Mouse (Mus musculus) brain, embryonic 14.5 days (tissue): ENCODE measurements around the gene Fam83f.

Experiments
- CTCF ChIP-seq: fragments of 200-500 bp; IDR thresholded peaks from 2 replicates; pipeline ENCODE4 v1.5.1; 2012; ENCODE audit warnings: inconsistent platforms, mild to moderate bottlenecking, moderate library complexity, borderline replicate concordance; ENCODE audit not compliant: insufficient read depth, insufficient read length; ENCODE audit errors: extremely low read depth
- POLR2A ChIP-seq: fragments of 200-500 bp; IDR thresholded peaks from 2 replicates; pipeline ENCODE4 v1.6.1; 2012; ENCODE audit warnings: mild to moderate bottlenecking, inconsistent platforms, borderline replicate concordance; ENCODE audit not compliant: poor library complexity, insufficient read depth, insufficient read length, severe bottlenecking; ENCODE audit errors: extremely low read depth

DNA sequence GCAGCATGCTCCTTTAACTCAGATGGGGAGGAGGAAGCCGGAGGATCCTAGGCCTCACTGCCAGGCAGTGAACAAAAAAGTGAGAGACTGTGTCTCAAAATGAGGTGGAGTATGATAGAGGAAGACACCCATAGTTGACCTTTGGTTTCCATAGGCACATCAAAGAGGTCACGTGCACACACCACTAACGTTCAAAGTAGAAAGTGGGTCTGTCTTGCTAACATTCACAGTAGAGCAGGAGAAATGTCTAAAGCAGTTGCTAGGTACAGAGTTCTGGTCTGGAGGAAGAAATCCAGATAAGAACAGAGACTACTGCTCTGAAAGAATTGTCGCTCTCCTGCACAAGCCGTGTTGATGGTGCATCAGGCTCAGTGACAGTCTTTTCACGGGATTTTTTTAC is 50.2 kb downstream of the Fam83f start:
- TF ChIP-seq CTCF (no peak), POLR2A (no peak)
